Comparison of ENCODE assay signal across 8 mouse cellular contexts in the genomic region with DNA sequence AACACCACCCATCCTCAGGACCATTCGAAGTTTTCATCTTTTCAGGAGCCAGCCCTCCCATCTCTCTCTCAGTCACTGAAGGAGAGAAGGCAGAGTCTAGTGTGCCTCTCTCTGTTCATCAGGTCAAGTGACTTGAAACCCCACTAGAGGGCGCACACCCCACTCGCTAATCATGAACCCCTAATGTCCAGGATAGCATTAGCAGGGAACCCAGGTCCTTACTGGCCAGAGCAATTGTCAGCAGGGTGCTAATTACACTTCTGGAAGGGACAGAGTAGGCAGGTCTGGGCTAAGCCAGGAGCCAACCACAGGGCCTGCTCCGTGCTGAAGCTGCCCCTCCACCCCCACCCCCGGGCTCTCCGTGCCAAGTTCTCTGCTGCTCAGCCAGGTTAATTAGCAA.
DNase-seq lines count a peak whose midpoint lies in the region; ATAC-seq lines count a peak whose summit lies in the region.

No protein-coding gene starts in this region.

- 16% methylated on average over 6 of the region's 6 CpGs for WGBS in intestine, embryonic 14.5 days
- 9% methylated on average over 6 of the region's 6 CpGs for WGBS in midbrain, embryonic 14.5 days

- intact Hi-C loops in left cerebral cortex, postnatal 4 days (cut with DNase I) = no loop called here

- H3K4me1 ChIP-seq in intestine, embryonic 14.5 days (replicated peaks; ENCODE audit: control insufficient read depth, insufficient read depth, low read length) = no peaks in the 10 kb centered on the region; the same call in 1 of the 2 replicates
- peaks cover under 1% of the 10 kb centered on the region; the same call in 1 of the 2 replicates for H3K4me1 ChIP-seq in midbrain, embryonic 14.5 days (ENCODE audit: control insufficient read depth, insufficient read depth, low read length)

- no peak overlapping the region for H3K9ac ChIP-seq in intestine, embryonic 14.5 days (ENCODE audit: low read length)
- H3K9ac ChIP-seq in midbrain, embryonic 14.5 days (replicated peaks; ENCODE audit: low read length) = 0 out of 2 replicates have a peak overlapping the region, but pooled peaks have one; percentile 12

- no peaks in the 10 kb centered on the region for H3K27me3 ChIP-seq in intestine, embryonic 14.5 days (replicated peaks; ENCODE audit: control insufficient read depth, insufficient read depth, low read length)
- H3K27me3 ChIP-seq in midbrain, embryonic 14.5 days (ENCODE audit: control insufficient read depth, insufficient read depth, low read length) = no peaks in the 10 kb centered on the region

- no peaks in the 10 kb centered on the region for H3K9me3 ChIP-seq in intestine, embryonic 14.5 days (ENCODE audit: control insufficient read depth, low read length)
- H3K9me3 ChIP-seq in midbrain, embryonic 14.5 days (ENCODE audit: control insufficient read depth, low read length) = no peaks in the 10 kb centered on the region

- H3K36me3 ChIP-seq in intestine, embryonic 14.5 days (ENCODE audit: control insufficient read depth, insufficient read depth, low read length) = no peaks in the 10 kb centered on the region
- no peaks in the 10 kb centered on the region for H3K36me3 ChIP-seq in midbrain, embryonic 14.5 days (ENCODE audit: control insufficient read depth, insufficient read depth, low read length)

- peak; percentile 48 for ATAC-seq in frontal cortex, adult (ENCODE audit: low TSS enrichment)
- ATAC-seq in intestine, embryonic 14.5 days (replicated peaks; ENCODE audit: low FRiP score, low TSS enrichment, low read depth) = 0 out of 2 replicates have a peak, but pooled peaks have one; percentile 53
- peak; percentile 73 for ATAC-seq in midbrain, embryonic 14.5 days (ENCODE audit: low FRiP score, low TSS enrichment)

- no peak overlapping the region for H3K27ac ChIP-seq in intestine, embryonic 14.5 days (ENCODE audit: low read depth)
- peak overlapping the region; percentile 57 for H3K27ac ChIP-seq in midbrain, embryonic 14.5 days (replicated peaks; ENCODE audit: low read depth, low read length)

- peak overlapping the region; percentile 20; the same call in 1 of the 2 replicates for H3K4me2 ChIP-seq in intestine, embryonic 14.5 days (ENCODE audit: low read length)
- H3K4me2 ChIP-seq in midbrain, embryonic 14.5 days (ENCODE audit: low read length) = peak overlapping the region; percentile 41

- no peak overlapping the region for H3K4me3 ChIP-seq in intestine, embryonic 14.5 days (ENCODE audit: low read depth, low read length)
- no peak overlapping the region for H3K4me3 ChIP-seq in midbrain, embryonic 14.5 days (replicated peaks; ENCODE audit: low read depth, low read length)

- peak; percentile 19 for DNase-seq in heart, adult 8-10 months (ENCODE audit: low spot score)
- no peak for DNase-seq in heart, adult 11 months
- DNase-seq in cerebellum, adult 9-11 months = peak; percentile 85
- DNase-seq in intestine, embryonic 14.5 days (ENCODE audit: low spot score) = peak; percentile 81
- peak; percentile 92 for DNase-seq in left cerebral cortex, postnatal 4 days
- DNase-seq in midbrain, embryonic 14.5 days = peak; percentile 89
- DNase-seq in spleen, postnatal 4 days (ENCODE audit: low spot score in 2 of 2) = peak; percentile 29 to 70
